In genomic region chrX:163908337-163909250, GRCm38 (mm10) we compare ENCODE assay signal across 8 mouse cellular contexts. TPM values are rescaled to one million over a fixed set of nuclear protein-coding genes. Genes with fewer than 3 reads are reported as not detected.
DNase-seq lines count a peak whose midpoint lies in the region; ATAC-seq and TF ChIP-seq lines count a peak whose summit lies in the region.

Gene Ap1s2, plus strand, starts transcription at chrX:163909017.

- TF ChIP-seq CTCF in gastrocnemius, adult 2 months (IDR thresholded peaks at IDR 0.05) = peak; percentile 21; the same call in 1 of the 2 replicates
- no peak for TF ChIP-seq CTCF in hindbrain, postnatal 0 days (IDR thresholded peaks at IDR 0.05; ENCODE audit: low read depth)
- peak; percentile 23 for TF ChIP-seq CTCF in left cerebral cortex, adult 2 months (IDR thresholded peaks at IDR 0.05)

- H3K27me3 ChIP-seq in hindbrain, postnatal 0 days (ENCODE audit: insufficient read depth, low read length) = no peaks in the 10 kb centered on the region

- peak; percentile 96 for DNase-seq in ZHBTc4 (ENCODE audit: low read depth, low spot score)
- peak; percentile 97 for DNase-seq in gastrocnemius, adult 2 months
- DNase-seq in hindbrain, postnatal 0 days (ENCODE audit: low spot score) = peak; percentile 96
- DNase-seq in left cerebral cortex, adult 2 months (ENCODE audit: extremely low spot score in 1 of 2, low spot score in 2 of 2) = peak; percentile 89 to 93
- peak; percentile 88 to 93 for DNase-seq in right cerebral cortex, adult 2 months (ENCODE audit: low spot score in 2 of 2)
- DNase-seq in urinary bladder, postnatal 14 days (ENCODE audit: low spot score) = peak; percentile 92

- intact Hi-C loops in gastrocnemius, adult 2 months (cut with DNase I) = loop anchor here (2.0 kb wide), 1 partner anchor 50 kb away; the partner anchor contains the start of gene Zrsr2
- intact Hi-C loops in left cerebral cortex, adult 2 months (cut with DNase I) = loop anchor here (1.0 to 2.0 kb wide), 3 partner anchors 50 to 81 kb away; partner anchors contain the start of gene Zrsr2

- H3K4me2 ChIP-seq in hindbrain, postnatal 0 days (ENCODE audit: low read depth, low read length) = peak within 1 kb of the TSS; percentile 57

- no peaks in the 10 kb centered on the region for H3K9me3 ChIP-seq in hindbrain, postnatal 0 days (ENCODE audit: low read length)

- H3K27ac ChIP-seq in gastrocnemius, adult 2 months = peak within 1 kb of the TSS; percentile 93
- peak within 1 kb of the TSS; percentile 87 for H3K27ac ChIP-seq in hindbrain, postnatal 0 days
- peak within 1 kb of the TSS; percentile 72 for H3K27ac ChIP-seq in left cerebral cortex, adult 2 months

- H3K4me1 ChIP-seq in hindbrain, postnatal 0 days (ENCODE audit: insufficient read depth, low read length) = no peaks in the 10 kb centered on the region

- WGBS in hindbrain, postnatal 0 days = 25% methylated on average over 59 of the region's 80 CpGs

- peak within 1 kb of the TSS; percentile 58 for H3K9ac ChIP-seq in hindbrain, postnatal 0 days (replicated peaks; ENCODE audit: low read length)

- H3K4me3 ChIP-seq in gastrocnemius, adult 2 months = peak within 1 kb of the TSS; percentile 87
- peak within 1 kb of the TSS; percentile 62 for H3K4me3 ChIP-seq in hindbrain, postnatal 0 days (ENCODE audit: low read length)
- peak within 1 kb of the TSS; percentile 64 for H3K4me3 ChIP-seq in left cerebral cortex, adult 2 months

- H3K36me3 ChIP-seq in hindbrain, postnatal 0 days (ENCODE audit: insufficient read depth, low read length) = no peaks in the 10 kb centered on the region

- ATAC-seq in common myeloid progenitor, adult 5-6 weeks (replicated peaks; ENCODE audit: low read depth, poor library complexity, severe bottlenecking) = peak; percentile 91
- peak; percentile 99 for ATAC-seq in hindbrain, postnatal 0 days
- peak; percentile 91 for ATAC-seq in megakaryocyte, adult 5-6 weeks (ENCODE audit: poor library complexity, severe bottlenecking)

RNA-seq across cellular contexts. Expression of gene Ap1s2, which starts in this region (rescaled TPM):
- 9.3 and 16.7 TPM in 2 replicates for total RNA-seq in common myeloid progenitor, adult 5-6 weeks (2017)
- 10 to 100 TPM; 25.9 to 32.3 TPM for total RNA-seq in gastrocnemius, adult 2 months (2021)
- 45.7 and 58.4 TPM in 2 replicates for total RNA-seq in hindbrain, postnatal 0 days (2014; rRNA removed)
- polyA plus RNA-seq in hindbrain, postnatal 0 days (2015; fragmentation: Nextera tagmentation; extraction: Ambion mirVana) = 124 and 125 TPM in 2 replicates
- 10 to 100 TPM; 30.3 to 39.9 TPM for total RNA-seq in left cerebral cortex, adult 2 months (2021)
- 353 and 406 TPM in 2 replicates for total RNA-seq in megakaryocyte, adult 5-6 weeks (2015)
- 207 and 221 TPM in 2 replicates for total RNA-seq in megakaryocyte, adult 5-6 weeks (2017)

Comparison
In these comparisons a context has a peak if more than half of its experiments do, and no peak if none do; other contexts are left out.
1. Peak in every context shown above with its lines: DNase-seq, ATAC-seq, H3K4me3 ChIP-seq and H3K27ac ChIP-seq.